Mouse (Mus musculus) cerebellum, adult (tissue): ENCODE measurements around the gene Spc24.
"Not testable (repeated sequence)": the region's sequence is repeated elsewhere in the genome, so short reads cannot be mapped to it uniquely, and the experiment has no call there.

Source experiments
- ATAC-seq: cut with Nextera tagmentation; 2 replicates; pipeline ENCODE4 v1.9.2; 2017; ENCODE audit warnings: mild to moderate bottlenecking, moderate library complexity, mixed read lengths; ENCODE audit not compliant: insufficient number of reproducible peaks, low FRiP score, low TSS enrichment

The Spc24 gene

GRCm38 (mm10) chr9:21760155-21761088, at the start of gene Spc24:
Gene Spc24, minus strand, starts transcription at chr9:21760303.
- peak; percentile 95 for ATAC-seq

DNA sequence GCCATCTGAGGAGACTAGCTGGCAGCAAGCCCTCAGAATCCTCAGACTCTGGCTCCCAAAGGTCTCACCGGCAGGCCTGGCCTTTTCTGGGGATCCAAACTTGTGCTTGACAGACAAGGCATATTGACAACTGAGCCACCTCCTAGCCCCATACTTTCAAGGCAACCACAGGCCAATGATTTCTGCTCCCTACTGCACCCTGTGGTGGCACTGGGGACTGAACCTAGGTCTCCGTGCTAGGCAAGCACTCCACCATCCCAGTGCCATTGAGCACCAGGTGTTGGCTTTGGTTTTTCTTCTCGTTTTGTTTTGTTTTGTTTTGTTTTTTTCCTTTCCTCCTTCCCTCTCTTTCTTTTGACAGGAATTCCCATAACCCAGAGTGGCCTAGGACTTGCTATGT, 48.5 kb upstream of the Spc24 start:
- no peak for ATAC-seq

DNA sequence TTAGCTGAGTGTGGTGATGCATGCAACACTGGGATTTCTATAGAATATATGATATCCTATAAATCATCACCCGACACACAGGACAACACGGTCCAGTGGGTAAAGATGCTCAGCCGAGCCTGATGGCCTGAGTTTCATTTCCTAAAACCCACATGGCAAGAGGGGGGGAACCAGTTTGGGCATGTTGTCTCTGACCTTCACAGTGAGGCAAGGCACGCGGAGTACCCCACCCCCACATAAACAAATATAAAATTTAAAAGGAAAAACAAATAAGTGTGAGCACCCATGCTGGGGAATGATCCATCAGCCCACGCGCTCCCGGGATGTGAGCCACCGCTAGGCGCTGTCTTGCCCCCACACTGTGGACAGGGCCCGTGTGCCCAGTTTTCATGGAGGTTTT, 46.9 kb upstream of the Spc24 start:
- ATAC-seq = no peak

GRCm38 (mm10) chr9:21806363-21806762, 46.3 kb upstream of the Spc24 start:
- no peak for ATAC-seq

GRCm38 (mm10) chr9:21803986-21804644, 44.0 kb upstream of the Spc24 start:
- ATAC-seq = peak; percentile 82

GRCm38 (mm10) chr9:21801591-21801990, 41.5 kb upstream of the Spc24 start:
- ATAC-seq = no peak

GRCm38 (mm10) chr9:21801121-21801520, 41.0 kb upstream of the Spc24 start:
- no peak for ATAC-seq

DNA sequence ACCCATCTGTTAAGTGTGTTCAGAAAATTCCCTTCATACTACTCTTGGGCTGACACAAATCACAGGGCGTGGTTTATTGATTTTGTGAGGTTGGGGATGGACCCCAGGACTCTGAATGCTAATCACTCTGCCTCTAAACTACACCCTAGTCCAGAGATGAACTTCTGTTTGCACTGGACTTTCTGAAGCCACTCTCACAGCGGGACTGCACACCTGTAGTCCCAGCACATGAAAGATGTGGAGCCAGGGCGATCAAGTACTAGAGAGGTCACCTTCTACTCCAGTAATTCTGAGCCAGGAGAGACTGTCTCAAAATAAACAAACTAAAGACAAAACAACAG, 38.9 kb upstream of the Spc24 start:
- no peak for ATAC-seq

GRCm38 (mm10) chr9:21798345-21799009, 38.4 kb upstream of the Spc24 start, which contains the start of gene Kank2:
Gene Kank2, minus strand, starts transcription at chr9:21798744.
- no peak for ATAC-seq

DNA sequence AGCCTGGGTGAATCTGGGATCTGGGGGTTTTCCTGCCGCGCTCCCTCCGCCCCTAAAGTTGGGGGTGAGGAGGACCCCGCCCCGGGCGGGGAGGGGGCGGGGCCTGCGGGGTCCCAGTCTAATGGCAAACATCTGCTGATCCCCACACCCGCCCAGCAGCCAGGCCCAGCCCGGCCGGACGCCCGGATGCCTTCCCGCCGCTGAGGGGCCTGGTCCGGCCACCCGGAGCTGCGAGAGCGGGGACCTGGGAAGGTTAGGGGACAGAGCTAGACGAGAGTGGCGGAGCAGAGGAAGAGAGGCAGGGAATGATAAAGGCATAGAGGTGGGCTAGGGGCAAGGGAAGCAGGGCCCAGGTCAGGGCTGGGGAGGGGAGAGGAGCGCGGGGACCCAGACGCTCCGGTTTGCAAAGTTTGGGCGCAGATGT, 37.8 kb upstream of the Spc24 start:
- no peak for ATAC-seq

GRCm38 (mm10) chr9:21796919-21797318, 36.8 kb upstream of the Spc24 start:
- ATAC-seq = no peak

- no peak for ATAC-seq
Measured at GRCm38 (mm10) chr9:21796259-21796658, 36.2 kb upstream of the Spc24 start.

DNA sequence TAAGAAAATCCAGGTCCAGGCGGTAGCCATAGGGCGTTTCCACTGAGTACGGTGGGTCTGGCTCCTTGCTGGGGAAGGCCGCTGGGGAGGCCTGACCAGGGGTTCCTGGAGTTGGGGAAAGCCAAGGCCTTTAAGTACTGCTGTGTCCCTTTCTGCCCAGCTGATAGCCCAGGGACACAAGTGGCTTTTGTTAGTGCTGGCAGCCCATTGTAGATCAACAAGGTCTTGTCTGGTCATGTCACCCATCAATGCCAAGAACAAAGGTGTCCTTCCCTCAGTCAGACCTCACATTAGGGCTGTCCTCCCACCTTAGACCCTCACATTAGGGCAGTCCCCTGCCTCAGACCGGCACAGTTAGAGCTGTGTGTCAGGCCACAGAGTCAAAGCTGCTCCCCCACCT, 35.5 kb upstream of the Spc24 start:
- ATAC-seq = no peak

GRCm38 (mm10) chr9:21794925-21795324, 34.8 kb upstream of the Spc24 start:
- ATAC-seq = peak; percentile 57

DNA sequence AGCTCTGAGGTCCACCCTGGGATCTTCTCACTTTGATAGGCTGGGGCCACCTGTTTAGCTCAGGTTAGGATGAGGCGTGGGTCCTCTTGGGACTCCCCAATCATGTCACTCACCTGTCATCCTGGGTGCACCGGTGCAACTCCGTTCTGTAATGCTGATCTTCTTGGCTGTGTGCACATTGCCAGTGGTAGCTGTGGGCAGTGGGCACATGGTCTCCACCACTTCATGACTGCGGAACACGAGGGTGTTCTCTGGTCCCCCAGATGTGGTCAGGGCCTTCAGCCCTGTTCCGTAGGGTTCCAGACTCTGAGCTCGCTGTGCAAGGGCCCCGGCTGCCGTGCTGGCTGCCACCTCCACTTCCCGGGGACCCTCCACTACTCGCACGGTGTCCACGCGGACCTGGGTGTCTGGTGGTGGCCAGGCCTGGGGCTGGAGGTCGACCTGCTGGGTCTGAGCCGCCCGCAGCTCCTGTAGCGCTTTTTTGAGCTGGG, 34.3 kb upstream of the Spc24 start:
- ATAC-seq = no peak

- not testable (repeated sequence) for ATAC-seq
Measured at GRCm38 (mm10) chr9:21793507-21793906, 33.4 kb upstream of the Spc24 start.

DNA sequence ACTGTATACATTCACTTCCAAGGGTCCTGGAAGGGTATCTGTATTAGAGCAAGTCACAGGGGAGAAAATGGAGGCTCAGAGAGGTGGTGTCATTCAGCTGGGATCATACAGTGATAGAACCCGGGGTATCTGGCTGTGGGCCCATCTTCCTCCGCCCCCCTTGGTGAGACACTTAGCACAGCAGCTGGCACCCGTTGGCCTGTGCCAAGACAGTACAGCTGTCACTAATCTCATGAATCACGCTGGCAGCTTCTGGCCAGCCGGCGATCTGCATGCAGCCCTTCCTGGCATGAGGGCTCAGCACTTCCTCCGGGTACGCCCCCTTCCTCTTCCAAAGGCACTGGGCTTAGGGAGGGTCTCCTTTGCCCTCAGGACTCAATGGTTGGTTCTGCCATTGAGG, 32.5 kb upstream of the Spc24 start:
- ATAC-seq = no peak

DNA sequence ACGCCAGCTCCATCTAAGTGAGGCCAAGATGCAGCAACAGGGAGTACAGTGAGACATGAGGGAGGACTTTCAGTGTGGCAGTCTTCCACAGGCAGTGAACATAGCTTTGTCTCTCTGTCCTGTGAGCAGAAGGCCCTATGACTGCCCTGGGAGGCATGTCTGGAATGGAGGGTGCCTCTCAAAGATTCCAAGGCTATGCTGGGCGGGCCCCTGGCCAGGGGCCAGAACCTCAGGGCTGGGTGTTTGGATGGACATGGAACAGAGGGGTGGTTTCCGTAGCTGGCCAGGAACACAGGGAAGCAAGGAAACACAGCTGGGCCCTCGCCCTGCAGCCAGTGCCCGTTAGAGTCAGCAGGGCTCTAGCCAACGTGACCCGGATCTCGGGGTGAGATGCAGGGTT, 31.8 kb upstream of the Spc24 start:
- ATAC-seq = no peak

DNA sequence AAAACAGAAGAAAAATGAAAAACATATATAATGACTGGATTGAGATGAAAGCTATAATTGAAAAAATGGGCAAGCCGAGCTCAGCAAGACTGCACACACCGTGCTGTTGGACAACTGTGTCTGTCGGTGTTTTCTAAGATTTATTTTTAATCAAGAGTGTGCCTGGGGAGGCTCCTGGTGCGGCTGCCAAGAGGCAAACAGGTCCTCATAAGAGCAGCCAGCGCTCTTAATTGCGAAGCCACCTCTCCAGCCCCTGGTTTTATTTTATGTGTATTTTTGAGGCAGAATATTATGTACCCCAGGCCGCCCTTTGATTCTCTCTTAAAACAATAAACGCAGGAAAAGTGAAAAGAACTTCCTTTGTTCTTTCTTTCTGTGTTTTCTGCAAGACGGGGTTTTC, 28.1 kb upstream of the Spc24 start:
- no peak for ATAC-seq

GRCm38 (mm10) chr9:21787654-21788053, 27.6 kb upstream of the Spc24 start:
- no peak for ATAC-seq

DNA sequence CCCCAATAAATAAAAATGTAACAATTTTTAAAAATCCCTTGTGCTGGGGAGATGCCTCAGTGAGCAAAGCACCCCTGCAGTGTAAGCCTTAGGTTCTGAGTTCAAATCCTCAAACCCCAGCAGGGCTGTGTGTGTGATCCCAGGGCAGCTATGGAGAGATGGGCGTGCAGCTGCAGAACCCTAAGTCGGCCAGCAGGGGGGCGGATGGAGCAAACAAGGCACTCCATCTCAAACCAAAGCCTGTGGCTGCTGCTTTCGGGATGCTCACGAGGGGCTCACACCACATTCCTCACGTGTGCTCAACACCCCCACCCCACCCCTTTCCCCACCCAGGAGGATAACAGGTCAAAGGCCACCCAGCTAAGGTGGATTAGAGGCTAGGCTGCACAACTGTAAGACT, 26.8 kb upstream of the Spc24 start:
- 0 out of 2 replicates have a peak, but pooled peaks have one; percentile 45 for ATAC-seq
